Mouse (Mus musculus): ENCODE measurements around the gene Neb. TPM values are rescaled to one million over a fixed set of nuclear protein-coding genes. Genes with fewer than 3 reads are reported as not detected.

The Neb gene
- total and polyA plus RNA-seq, 3 experiments, result 0.12 to 0.70 TPM; not detected in 1

DNA sequence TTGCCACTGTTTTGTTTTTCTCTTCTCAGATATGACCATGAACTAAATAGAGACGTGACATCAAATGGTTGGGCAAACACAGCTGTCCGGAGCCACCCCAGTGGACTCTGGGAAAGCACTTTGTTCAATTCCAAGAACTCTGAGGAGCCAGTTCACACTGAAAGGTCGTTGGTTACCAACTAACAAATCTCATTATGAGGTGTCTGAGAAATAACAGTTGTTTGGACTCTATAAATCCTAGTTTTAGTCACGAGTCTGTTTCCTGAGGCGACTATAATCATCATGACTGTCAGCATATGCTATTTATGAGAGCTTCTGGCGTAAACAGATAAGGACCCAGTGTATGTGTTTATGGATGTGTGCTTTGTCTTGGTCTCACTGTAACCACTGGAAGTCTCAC, 5.8 kb downstream of the Neb start (continued):
- TF ChIP-seq MEF2A (IDR thresholded peaks at IDR 0.05; ENCODE audit: extremely low read depth, insufficient replicate concordance, low read depth, low read length, poor library complexity, severe bottlenecking), result no peak

DNA sequence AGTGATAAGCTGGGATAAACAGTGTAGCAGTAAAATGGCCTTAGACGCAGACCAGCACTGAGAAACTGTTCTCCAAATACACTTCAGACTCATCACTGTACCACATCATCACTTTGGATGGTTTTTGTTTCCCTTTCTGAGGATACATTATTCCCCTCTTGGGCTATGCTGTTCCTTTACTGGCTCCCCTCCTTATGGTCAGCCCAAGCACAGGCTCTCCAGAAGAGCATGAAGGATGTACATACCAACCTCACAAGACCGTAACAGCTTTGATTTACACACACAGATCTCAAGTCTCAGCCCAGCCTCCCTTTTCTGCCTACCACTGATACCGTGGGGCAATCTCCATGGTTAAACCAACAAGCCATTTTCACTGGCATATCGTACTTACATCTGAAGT, 6.2 kb downstream of the Neb start:
- no peak for DNase-seq (ENCODE audit: low read depth, low spot score)
- Histone ChIP-seq H3K4me3 (ENCODE audit: control insufficient read depth in 1 of 2, insufficient read depth in 1 of 2, low read depth in 2 of 2, low read length in 2 of 2) (no peak overlapping the region), H3K27me3 (ENCODE audit: control insufficient read depth in 1 of 2, insufficient read depth in 2 of 2, low read length in 2 of 2) (no peaks in the 10 kb centered on the region; a peak in 2 of 4 replicates), H3K9me3 (replicated peaks; ENCODE audit: insufficient read depth, low read length) (no peaks in the 10 kb centered on the region), H3K4me1 (ENCODE audit: control insufficient read depth in 1 of 2, insufficient read depth in 2 of 2, low read length in 2 of 2) (no peaks in the 10 kb centered on the region), H3K36me3 (ENCODE audit: control insufficient read depth in 1 of 2, insufficient read depth in 2 of 2, low read length in 2 of 2) (no peaks in the 10 kb centered on the region), H3K27ac (ENCODE audit: control insufficient read depth, low read depth, low read length) (no peak overlapping the region), H3K9ac (ENCODE audit: control insufficient read depth, low read depth, low read length, poor library complexity, severe bottlenecking) (no peak overlapping the region), H3K79me2 (ENCODE audit: control insufficient read depth, insufficient read depth, low read length, poor library complexity) (no peaks in the 10 kb centered on the region)
- no peak for TF ChIP-seq ZC3H11A (IDR thresholded peaks at IDR 0.05; ENCODE audit: low read depth, low read length)
- TF ChIP-seq RAD21 (IDR thresholded peaks at IDR 0.05; ENCODE audit: low read depth, low read length), result no peak
- TF ChIP-seq USF1 (IDR thresholded peaks at IDR 0.05; ENCODE audit: low read depth, low read length), result no peak
- no peak for TF ChIP-seq NELFE (IDR thresholded peaks at IDR 0.05; ENCODE audit: low read depth, low read length)

DNA sequence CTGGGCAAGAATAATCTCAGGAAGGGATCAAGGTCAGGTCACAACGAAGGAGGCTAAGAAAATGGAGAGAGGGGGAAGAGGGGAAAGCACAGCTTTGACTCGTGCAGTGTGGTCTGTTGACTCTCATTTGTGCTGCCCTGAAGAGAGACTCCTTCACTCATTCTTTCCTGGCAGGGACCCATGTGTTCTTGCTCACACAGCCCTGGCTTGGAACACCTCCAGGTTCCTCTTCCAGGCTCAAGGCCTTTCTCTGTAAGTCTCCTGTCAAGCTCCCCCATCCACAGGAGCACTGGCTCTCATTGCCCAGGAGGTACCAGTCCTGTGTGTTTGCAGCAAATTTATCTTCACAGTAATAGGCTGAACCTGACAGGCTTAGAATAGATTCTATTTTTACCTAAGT, 7.2 kb downstream of the Neb start:
- TF ChIP-seq NELFE (IDR thresholded peaks at IDR 0.05; ENCODE audit: low read depth, low read length), result no peak
- TF ChIP-seq TBP (IDR thresholded peaks at IDR 0.05; ENCODE audit: low read depth, low read length), result no peak
- TF ChIP-seq E2F4 (IDR thresholded peaks at IDR 0.05; ENCODE audit: borderline replicate concordance, low read depth, low read length), result no peak
- no peak for TF ChIP-seq MAZ (IDR thresholded peaks at IDR 0.05; ENCODE audit: low read depth, low read length)
- TF ChIP-seq TAL1 (IDR thresholded peaks at IDR 0.05; ENCODE audit: low read length), result no peak
- TF ChIP-seq MYC (IDR thresholded peaks at IDR 0.05; ENCODE audit: low read depth, low read length), result no peak
- no peak for TF ChIP-seq CHD1 (IDR thresholded peaks at IDR 0.05; ENCODE audit: low read depth, low read length)
- TF ChIP-seq ZMIZ1 (IDR thresholded peaks at IDR 0.05; ENCODE audit: low read depth, low read length), result no peak
- no peak for TF ChIP-seq ELF1 (IDR thresholded peaks at IDR 0.05; ENCODE audit: low read depth, low read length)
- no peak for TF ChIP-seq JUND (IDR thresholded peaks at IDR 0.05; ENCODE audit: low read depth, low read length)
- TF ChIP-seq GABPA (IDR thresholded peaks at IDR 0.05; ENCODE audit: low read depth, low read length), result no peak
- no peak for TF ChIP-seq USF1 (IDR thresholded peaks at IDR 0.05; ENCODE audit: low read depth, low read length)
- TF ChIP-seq RAD21 (IDR thresholded peaks at IDR 0.05; ENCODE audit: low read depth, low read length), result no peak
- TF ChIP-seq SIN3A (IDR thresholded peaks at IDR 0.05; ENCODE audit: low read length), result no peak
- TF ChIP-seq ETS1 (IDR thresholded peaks at IDR 0.05; ENCODE audit: low read depth, low read length), result no peak
- no peak for TF ChIP-seq MEF2A (IDR thresholded peaks at IDR 0.05; ENCODE audit: extremely low read depth, insufficient replicate concordance, low read depth, low read length, poor library complexity, severe bottlenecking)
- TF ChIP-seq POLR2AphosphoS2 (IDR thresholded peaks at IDR 0.05; ENCODE audit: low read length), result no peak
- no peaks in the 10 kb centered on the region for H3K36me3 ChIP-seq (ENCODE audit: control insufficient read depth in 1 of 2, insufficient read depth in 2 of 2, low read length in 2 of 2)
- no peaks in the 10 kb centered on the region for H3K79me2 ChIP-seq (ENCODE audit: control insufficient read depth, insufficient read depth, low read length, poor library complexity)
- H3K4me3 ChIP-seq (ENCODE audit: control insufficient read depth in 1 of 2, insufficient read depth in 1 of 2, low read depth in 2 of 2, low read length in 2 of 2), result no peak overlapping the region
- no peak overlapping the region for H3K9ac ChIP-seq (ENCODE audit: control insufficient read depth, low read depth, low read length, poor library complexity, severe bottlenecking)
- no peaks in the 10 kb centered on the region; a peak in 1 of 4 replicates for H3K27me3 ChIP-seq (ENCODE audit: control insufficient read depth in 1 of 2, insufficient read depth in 2 of 2, low read length in 2 of 2)
- DNase-seq (ENCODE audit: low read depth, low spot score), result peak; percentile 32
- H3K27ac ChIP-seq (ENCODE audit: control insufficient read depth, low read depth, low read length), result no peak overlapping the region
- H3K4me1 ChIP-seq (ENCODE audit: control insufficient read depth in 1 of 2, insufficient read depth in 2 of 2, low read length in 2 of 2), result no peaks in the 10 kb centered on the region
- no peaks in the 10 kb centered on the region for H3K9me3 ChIP-seq (replicated peaks; ENCODE audit: insufficient read depth, low read length)

Data from MEL (cell line).